Mouse (Mus musculus): ENCODE data around the gene Ticam1. TPM values are rescaled to one million over a fixed set of nuclear protein-coding genes. Genes with fewer than 3 reads are reported as not detected.
"Not testable (repeated sequence)": the region's sequence is repeated elsewhere in the genome, so short reads cannot be mapped to it uniquely, and the experiment has no call there.

Ticam1 gene
- polyA plus RNA-seq, 1 experiment from 2014 or later: 2.5 TPM

DNA sequence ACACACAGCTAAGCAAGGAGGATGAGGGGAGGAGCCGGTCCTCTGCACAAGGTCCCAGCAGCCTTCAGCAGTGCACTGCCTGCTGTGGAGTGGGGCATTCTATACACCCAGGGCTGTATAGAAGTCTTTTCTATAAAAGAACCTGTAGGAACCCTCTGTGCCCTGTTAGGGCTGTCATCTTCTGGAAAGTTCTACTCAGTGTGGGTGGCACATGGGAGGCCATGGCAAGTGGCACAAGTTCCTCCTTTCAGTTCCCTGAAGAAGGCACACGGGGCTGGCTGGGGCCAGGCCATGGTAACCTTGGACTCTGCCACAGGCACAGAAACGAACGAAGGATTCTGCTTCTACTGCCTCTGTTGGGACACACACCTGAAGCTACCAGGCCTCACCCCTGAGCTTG lies 11.6 kb downstream of the Ticam1 start:
- no peak for DNase-seq (ENCODE audit: low spot score)

DNA sequence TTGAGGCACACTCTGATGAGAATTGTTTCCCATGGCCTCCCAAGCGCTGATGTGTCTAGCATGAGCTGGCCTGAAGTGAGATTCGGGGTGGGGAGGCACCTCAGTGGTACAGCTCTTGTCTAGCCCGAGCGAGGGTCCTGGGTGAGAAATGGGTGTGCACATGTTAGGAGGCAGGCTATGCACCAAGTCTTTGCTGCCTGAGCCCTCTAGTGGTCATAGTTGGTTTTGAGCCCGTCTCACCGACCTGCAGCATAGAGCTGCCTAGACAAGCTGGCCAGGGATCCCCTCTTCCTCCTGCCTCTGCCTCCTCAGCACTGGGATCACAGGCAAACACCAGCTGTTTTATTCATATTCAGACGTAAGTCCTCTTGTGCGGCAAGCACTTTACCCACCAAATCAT lies 12.6 kb downstream of the Ticam1 start:
- peak; percentile 79 for DNase-seq (ENCODE audit: low spot score)

DNA sequence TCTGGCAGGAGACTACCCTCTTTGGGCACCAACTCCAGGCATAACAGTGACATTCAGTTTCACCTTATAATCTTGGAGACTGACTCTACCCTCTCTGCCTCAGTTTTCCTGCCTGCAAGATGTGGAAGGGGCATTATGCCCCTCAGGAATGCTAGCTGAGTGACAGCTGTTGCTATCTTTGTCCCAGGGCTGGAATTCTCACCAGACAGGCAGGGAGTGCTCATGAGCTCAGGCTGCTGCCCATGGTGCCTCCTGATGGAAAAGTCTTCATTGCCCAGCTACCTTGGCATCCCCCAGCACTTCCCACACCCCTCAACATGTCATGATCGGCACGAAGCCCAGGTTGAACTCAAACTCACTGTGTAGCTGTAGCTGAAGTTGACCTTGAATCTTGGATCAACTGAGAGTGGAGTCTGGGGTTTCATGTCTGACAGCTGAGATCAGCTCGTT lies 13.9 kb downstream of the Ticam1 start:
- DNase-seq (ENCODE audit: low spot score): no peak

GRCm38 (mm10) chr17:56261166-56261565 lies 15.4 kb downstream of the Ticam1 start:
- DNase-seq (ENCODE audit: low spot score): no peak

DNA sequence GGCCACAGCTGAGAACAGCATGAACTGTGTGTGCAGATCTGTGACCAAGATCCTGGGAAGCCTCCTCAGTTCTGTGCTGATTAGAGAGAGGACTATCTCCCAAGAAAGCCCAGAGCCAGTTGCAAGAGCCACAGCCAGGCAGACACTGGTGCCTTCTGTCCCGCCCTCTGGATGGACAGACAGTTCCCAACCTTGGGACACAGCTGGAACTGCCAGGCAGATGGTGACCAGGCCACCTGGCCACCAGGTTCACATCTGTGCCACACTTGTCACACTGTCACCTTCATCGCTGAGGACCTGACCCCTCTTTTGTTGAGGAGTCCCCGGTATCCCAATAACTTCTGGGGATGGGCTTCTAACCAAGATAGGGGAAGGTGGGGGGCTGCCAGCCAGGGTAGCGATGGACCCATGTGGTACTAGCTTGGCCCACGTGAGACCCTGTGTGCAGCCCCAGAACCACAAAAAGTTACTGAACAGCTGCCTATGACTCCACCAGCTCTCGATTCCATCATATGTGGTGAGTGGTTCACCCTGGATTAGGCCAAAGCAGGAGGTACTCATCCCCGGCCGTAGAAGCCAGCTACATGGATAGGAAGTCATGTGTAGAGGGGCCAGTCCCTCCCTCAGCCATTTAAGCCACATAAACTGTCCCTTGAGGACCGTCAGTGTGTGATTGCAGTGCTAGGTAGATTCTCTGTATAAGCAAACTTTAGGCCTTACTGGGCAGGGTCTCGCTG lies 17.1 kb downstream of the Ticam1 start:
- no peak for DNase-seq (ENCODE audit: low spot score)

GRCm38 (mm10) chr17:56258812-56259211 lies 17.8 kb downstream of the Ticam1 start:
- DNase-seq (ENCODE audit: low spot score): not testable (repeated sequence)

DNA sequence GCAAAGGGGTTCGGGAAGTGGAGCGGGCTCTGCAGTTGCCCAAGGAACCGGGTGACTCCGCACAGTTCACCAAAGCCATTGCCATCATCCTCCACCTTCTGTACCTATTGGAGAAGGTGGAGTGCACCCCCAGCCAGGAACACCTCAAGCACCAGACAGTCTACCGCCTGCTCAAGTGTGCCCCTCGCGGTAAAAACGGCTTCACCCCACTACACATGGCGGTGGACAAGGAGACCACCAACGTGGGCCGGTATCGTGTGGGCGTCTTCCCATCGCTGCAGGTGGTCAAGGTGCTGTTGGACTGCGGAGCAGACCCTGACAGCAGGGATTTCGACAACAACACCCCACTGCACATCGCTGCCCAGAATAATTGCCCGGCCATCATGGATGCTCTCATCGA lies 18.3 kb downstream of the Ticam1 start:
- DNase-seq (ENCODE audit: low spot score): not testable (repeated sequence)

DNA sequence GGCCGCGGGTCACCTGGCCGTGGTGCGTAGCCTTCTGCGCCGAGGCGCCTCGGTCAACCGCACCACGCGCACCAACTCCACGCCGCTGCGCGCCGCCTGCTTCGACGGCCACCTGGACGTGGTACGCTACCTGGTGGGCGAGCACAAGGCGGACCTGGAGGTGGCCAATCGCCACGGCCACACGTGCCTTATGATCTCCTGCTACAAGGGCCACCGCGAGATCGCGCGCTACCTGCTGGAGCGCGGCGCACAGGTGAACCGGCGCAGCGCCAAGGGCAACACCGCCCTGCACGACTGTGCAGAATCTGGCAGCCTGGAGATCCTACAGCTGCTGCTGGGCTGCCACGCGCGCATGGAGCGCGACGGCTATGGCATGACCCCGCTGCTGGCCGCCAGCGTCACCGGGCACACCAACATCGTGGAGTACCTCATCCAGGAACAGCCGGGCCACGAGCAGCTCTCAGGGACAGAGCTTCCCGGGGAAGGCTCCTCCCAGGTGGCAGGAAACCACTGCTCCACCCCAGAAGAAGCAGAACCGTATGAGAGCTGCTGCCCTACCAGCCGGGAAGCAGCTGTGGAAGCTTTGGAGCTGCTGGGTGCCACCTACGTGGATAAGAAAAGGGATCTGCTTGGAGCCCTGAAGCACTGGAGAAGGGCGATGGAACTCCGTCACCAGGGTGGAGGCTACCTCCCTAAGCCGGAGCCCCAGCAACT lies 19.2 kb downstream of the Ticam1 start:
- DNase-seq (ENCODE audit: low spot score): no peak

- DNase-seq (ENCODE audit: low spot score): peak; percentile 97
Observed at GRCm38 (mm10) chr17:56256239-56256881, 20.2 kb downstream of the Ticam1 start, which contains the start of gene Fem1a. Gene Fem1a (plus strand): TSS chr17:56256810.

- DNase-seq (ENCODE audit: low spot score): peak; percentile 99
Observed at GRCm38 (mm10) chr17:56255863-56256238, 20.7 kb downstream of the Ticam1 start.

- peak; percentile 16 for DNase-seq (ENCODE audit: low spot score)
Observed at GRCm38 (mm10) chr17:56255429-56255828, 21.2 kb downstream of the Ticam1 start.

- no peak for DNase-seq (ENCODE audit: low spot score)
Observed at GRCm38 (mm10) chr17:56254695-56255094, 21.9 kb downstream of the Ticam1 start.

- DNase-seq (ENCODE audit: low spot score): peak; percentile 68
Observed at GRCm38 (mm10) chr17:56251136-56251829, 25.3 kb downstream of the Ticam1 start.

- DNase-seq (ENCODE audit: low spot score): no peak
Observed at GRCm38 (mm10) chr17:56245608-56246007, 31.0 kb downstream of the Ticam1 start.

DNA sequence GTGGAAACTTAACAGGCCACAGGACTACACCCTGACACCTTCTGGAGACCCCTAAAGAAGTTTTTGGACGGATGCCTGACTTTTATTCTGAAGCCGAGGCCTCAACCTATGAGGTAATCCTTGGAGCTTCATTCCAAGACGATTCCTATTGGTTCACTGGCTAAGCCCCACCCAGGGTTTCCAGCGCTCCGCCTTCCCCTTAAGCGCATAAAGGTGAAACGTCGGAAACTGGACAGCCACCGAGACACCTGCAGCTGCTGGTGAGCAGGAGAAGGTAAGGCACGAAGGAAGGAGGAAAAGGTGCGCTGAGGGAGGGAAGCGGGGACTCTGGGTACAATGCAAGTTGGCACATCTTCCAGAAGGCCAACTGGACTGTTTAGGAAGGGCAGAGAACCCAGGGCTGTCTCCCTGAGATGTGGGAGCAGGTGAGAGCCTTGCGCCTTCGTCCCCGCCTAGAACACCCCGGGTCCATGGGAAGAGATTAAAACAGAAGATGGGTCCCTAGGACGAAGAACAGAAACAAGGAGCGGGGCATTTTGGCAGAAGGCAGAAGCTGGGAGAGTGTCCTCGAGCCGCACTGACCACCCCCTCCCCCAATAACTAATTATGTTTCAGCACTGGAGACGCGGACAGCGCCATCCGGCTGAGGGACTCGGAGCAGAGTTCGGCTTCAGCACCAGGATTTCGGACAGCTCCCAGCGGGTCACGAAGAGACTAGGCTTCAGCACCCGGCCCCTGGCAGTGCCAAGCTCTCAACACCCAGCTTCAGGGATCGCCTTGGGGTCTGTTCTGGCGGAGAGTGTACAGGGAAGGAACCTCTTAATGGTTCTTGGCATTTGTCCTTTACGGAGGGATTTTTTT lies 34.8 kb downstream of the Ticam1 start:
- DNase-seq (ENCODE audit: low spot score): peak; percentile 89

DNA sequence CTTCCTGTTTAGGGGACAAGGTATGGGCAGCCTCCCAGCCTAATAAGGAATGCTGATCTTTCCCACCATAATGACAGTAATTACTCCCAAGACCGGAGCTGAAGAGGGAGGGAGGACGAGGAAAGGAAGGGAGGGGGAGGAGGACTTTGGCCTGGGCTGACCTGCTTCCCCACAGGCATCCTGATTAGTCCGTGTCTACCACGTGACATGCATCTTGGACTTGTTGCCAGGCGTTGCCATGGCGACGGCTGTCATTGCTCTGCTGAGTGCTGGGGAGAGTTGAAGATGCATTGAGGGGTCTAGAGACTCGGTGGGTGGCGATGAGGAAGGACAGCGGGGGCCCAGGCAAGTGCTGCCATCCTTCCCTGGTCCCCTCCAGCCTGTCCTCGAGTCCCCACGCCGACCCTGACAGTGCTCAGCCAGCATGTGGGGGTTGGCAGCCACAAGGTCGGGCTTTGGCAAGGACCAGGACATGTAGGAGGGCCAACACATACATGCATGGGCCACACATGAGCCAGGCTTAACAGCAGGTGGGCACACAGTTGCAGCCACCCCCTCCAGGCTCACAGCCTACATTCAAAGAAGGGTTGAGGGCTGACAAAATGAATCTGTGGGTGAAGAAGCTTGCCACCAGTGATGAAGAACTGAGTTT lies 42.6 kb downstream of the Ticam1 start:
- no peak for DNase-seq (ENCODE audit: low spot score)

- no peak for DNase-seq (ENCODE audit: low spot score)
Observed at GRCm38 (mm10) chr17:56233389-56233788, 43.2 kb downstream of the Ticam1 start.

GRCm38 (mm10) chr17:56229943-56230342 lies 46.6 kb downstream of the Ticam1 start:
- DNase-seq (ENCODE audit: low spot score): no peak

- no peak for DNase-seq (ENCODE audit: low spot score)
Observed at GRCm38 (mm10) chr17:56226566-56226965, 50.0 kb downstream of the Ticam1 start.

- no peak for DNase-seq (ENCODE audit: low spot score)
Observed at GRCm38 (mm10) chr17:56224916-56225315, 51.7 kb downstream of the Ticam1 start.
